In genomic region chr9:48893986-48894385, GRCm38 (mm10) we compare ENCODE assay signal across 9 mouse cellular contexts. TPM values are rescaled to one million over a fixed set of nuclear protein-coding genes. Genes with fewer than 3 reads are reported as not detected.
DNase-seq lines count a peak whose midpoint lies in the region; ATAC-seq lines count a peak whose summit lies in the region.
"Had no signal": no experiment of that assay in that cellular context is flagged by ENCODE, and none has a peak within 500 bp of the region (broad histone marks: within the 10 kb centered on the region; RNA-seq: fewer than 3 reads in every experiment).

No protein-coding gene starts in this region.

- H3K9ac ChIP-seq in forebrain, embryonic 16.5 days (replicated peaks; ENCODE audit: low read depth, low read length), result no peak overlapping the region
- H3K9ac ChIP-seq: heart, embryonic 13.5 days had no signal

- H3K27me3 ChIP-seq in forebrain, embryonic 16.5 days (replicated peaks; ENCODE audit: control insufficient read depth, insufficient read depth, low read length), result no peaks in the 10 kb centered on the region
- peaks cover 40% of the 10 kb centered on the region for H3K27me3 ChIP-seq in limb, embryonic 10.5 days (ENCODE audit: low read depth, poor library complexity, severe bottlenecking)

- H3K4me1 ChIP-seq in forebrain, embryonic 16.5 days (replicated peaks; ENCODE audit: control insufficient read depth, insufficient read depth, low read length), result peaks cover 23% of the 10 kb centered on the region
- peaks cover 14% of the 10 kb centered on the region for H3K4me1 ChIP-seq in limb, embryonic 10.5 days
- H3K4me1 ChIP-seq: heart, embryonic 13.5 days had no signal

- no peaks in the 10 kb centered on the region for H3K36me3 ChIP-seq in forebrain, embryonic 16.5 days (ENCODE audit: control insufficient read depth, insufficient read depth)
- H3K36me3 ChIP-seq in limb, embryonic 10.5 days, result no peaks in the 10 kb centered on the region
- H3K36me3 ChIP-seq: heart, embryonic 13.5 days had no signal

- peak; percentile 47 for ATAC-seq in forebrain, embryonic 16.5 days

- WGBS in forebrain, embryonic 16.5 days, result 25% methylated on average over 3 of the region's 3 CpGs
- WGBS in limb, embryonic 10.5 days, result 33% methylated on average over 3 of the region's 3 CpGs

- H3K9me3 ChIP-seq in forebrain, embryonic 16.5 days (ENCODE audit: control insufficient read depth, low read length), result no peaks in the 10 kb centered on the region
- H3K9me3 ChIP-seq in limb, embryonic 10.5 days (replicated peaks), result no peaks in the 10 kb centered on the region
- H3K9me3 ChIP-seq: heart, embryonic 13.5 days had no signal

- DNase-seq in 3134 (ENCODE audit: extremely low read depth, insufficient read length, low spot score) (peak; percentile 10), MN1 (ENCODE audit: low spot score) (peak; percentile 80)
- peak; percentile 59 to 78 for DNase-seq in cerebellum, adult 18-20 months
- DNase-seq in hindlimb bud, embryonic 11.5 days (ENCODE audit: extremely low spot score, low read depth, low spot score), result peak; percentile 90
- peak; percentile 88 for DNase-seq in limb, embryonic 10.5 days (ENCODE audit: low spot score)
- peak; percentile 28 to 48 for DNase-seq in natural killer cell, adult 2 months (ENCODE audit: low spot score in 2 of 2)
- DNase-seq in thymus, adult 18-20 months, result peak; percentile 9 to 10

- H3K4me2 ChIP-seq in forebrain, embryonic 16.5 days (ENCODE audit: low read length), result no peak overlapping the region
- H3K4me2 ChIP-seq: heart, embryonic 13.5 days had no signal

- no peak overlapping the region for H3K27ac ChIP-seq in forebrain, embryonic 16.5 days (ENCODE audit: low read length)
- H3K27ac ChIP-seq in limb, embryonic 10.5 days, result no peak overlapping the region
- H3K27ac ChIP-seq: heart, embryonic 13.5 days had no signal

- H3K4me3 ChIP-seq in forebrain, embryonic 16.5 days (replicated peaks; ENCODE audit: low read length), result no peak overlapping the region
- H3K4me3 ChIP-seq in limb, embryonic 10.5 days, result no peak overlapping the region
- H3K4me3 ChIP-seq: heart, embryonic 13.5 days had no signal

RNA-seq across cellular contexts. Expression of gene Htr3a, which starts 16.9 kb away (rescaled TPM):
- polyA plus RNA-seq in forebrain, embryonic 16.5 days (2015; fragmentation: Nextera tagmentation; extraction: Ambion mirVana), result 5.9 and 6.1 TPM in 2 replicates
- polyA plus RNA-seq in limb, embryonic 10.5 days (2016; fragmentation: Nextera tagmentation; extraction: Ambion mirVana), result 0.30 and 0.34 TPM in 2 replicates

RNA-seq across cellular contexts. Expression of gene Zbtb16, which starts 58.0 kb away (rescaled TPM):
- 5.1 and 6.1 TPM in 2 replicates for polyA plus RNA-seq in forebrain, embryonic 16.5 days (2015; fragmentation: Nextera tagmentation; extraction: Ambion mirVana)
- polyA plus RNA-seq in limb, embryonic 10.5 days (2016; fragmentation: Nextera tagmentation; extraction: Ambion mirVana), result 19.7 and 29.3 TPM in 2 replicates

Comparison
In these comparisons a context has a peak if more than half of its experiments do, and no peak if none do; other contexts are left out.
1. DNase-seq: peak in every context shown above with its lines; median percentile 90 in hindlimb bud, embryonic 11.5 days; 88 in limb, embryonic 10.5 days; 80 in MN1; 68 in cerebellum, adult 18-20 months; 38 in natural killer cell, adult 2 months; 10 in 3134; 10 in thymus, adult 18-20 months.